Mouse (Mus musculus) layer of hippocampus, adult 8-10 months (tissue): ENCODE results near the gene Wfdc5. TPM values are rescaled to one million over a fixed set of nuclear protein-coding genes. Genes with fewer than 3 reads are reported as not detected.
"Not testable (repeated sequence)": the region's sequence is repeated elsewhere in the genome, so short reads cannot be mapped to it uniquely, and the experiment has no call there.

Experiments
- DNase-seq, 2 experiments: peaks; one replicate each; pipeline ENCODE4 v3.0.0; 2022; ENCODE audit warnings: low spot score in 2 of 2
- total RNA-seq, 4 experiments: library from RNA; stranded (reverse); gene quantifications; 2 replicates each; pipeline ENCODE4 v1.2.4; 2022

The Wfdc5 gene
- total RNA-seq, result not detected

DNA sequence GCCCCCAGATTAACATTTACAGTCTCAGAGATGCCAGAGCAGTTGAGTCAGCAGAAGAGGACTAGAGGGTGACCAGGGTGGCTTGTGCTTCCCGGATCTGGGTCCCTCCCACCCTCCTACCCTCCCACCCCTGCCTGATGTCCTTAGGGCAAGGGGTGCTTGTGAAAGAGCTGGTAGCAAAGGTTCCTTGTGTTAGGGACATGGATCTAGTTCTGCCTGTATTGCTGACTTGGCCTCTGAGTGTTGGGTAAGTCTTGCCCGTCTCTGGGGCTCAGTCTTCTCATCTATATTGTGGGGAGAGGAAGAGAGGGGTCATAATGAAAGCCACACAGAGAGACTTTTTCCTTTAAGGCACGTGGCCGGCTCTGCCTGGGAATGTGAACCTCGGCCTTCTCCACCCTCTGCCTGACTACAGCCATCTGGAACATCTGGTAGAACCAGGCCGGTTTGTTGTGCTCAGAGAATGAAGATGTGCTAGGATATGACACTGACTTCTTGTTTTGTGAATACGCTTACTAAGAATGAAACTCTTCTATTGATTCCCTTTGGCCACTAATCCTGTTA, at the start of gene Wfdc5:
Gene Wfdc5, minus strand, starts transcription at position 51 of the 564 bp plus-strand sequence.
- DNase-seq, result no peak

DNA sequence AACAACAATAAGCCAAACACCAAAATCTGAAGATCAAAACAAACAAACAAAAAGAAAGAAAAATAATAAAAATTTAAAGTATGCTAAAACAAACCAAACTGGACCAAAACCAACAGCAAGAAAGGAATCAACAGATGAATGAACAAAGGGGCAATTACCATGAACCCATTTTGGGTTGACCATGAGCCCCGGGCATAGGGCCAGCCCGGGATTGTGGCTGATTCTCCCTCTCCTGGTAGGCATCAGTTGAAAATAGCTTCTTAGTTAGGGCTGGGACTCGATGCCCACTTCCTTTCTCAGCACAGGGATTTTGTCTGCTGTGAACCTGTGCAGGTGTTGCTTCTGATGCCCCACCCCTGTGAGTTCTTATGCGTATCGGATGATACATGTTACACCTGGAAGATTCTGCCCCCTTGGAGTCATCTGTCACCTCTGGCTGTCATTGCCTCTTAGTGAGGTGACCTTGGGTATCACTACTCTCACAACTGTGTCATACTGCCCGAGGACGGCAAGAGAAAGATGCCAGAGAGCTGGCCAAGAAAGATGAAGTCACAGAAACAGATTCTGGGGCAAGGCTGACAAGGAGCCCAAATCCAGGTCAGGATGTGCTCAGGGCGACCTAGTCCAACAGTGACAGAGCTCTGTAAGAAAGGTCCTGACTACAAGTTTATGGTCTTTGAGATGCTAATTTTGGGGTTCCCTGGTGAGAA, 46.0 kb upstream of the Wfdc5 start:
- DNase-seq, result no peak

DNA sequence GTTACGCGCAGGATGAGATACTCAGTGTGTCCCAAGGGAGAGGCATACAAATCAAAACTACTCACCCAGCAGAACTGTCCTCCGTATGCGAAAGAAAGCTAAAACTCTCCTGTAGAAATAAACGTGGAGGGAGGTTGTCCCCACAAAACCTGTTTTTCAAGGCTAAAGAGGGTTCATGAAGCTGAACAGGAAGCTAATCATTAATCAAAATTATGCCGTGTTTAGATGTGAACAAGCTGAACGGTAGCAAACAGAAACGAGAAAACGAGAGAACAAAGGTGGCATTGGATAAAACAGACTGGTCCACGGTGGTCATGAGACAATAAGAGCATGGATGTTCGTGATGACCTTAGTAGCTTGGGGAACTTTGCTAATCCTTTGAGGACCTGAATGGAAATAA, 39.0 kb upstream of the Wfdc5 start, which contains the start of gene Wfdc15b:
Gene Wfdc15b, minus strand, starts transcription at position 139 of the 400 bp plus-strand sequence.
- no peak for DNase-seq

DNA sequence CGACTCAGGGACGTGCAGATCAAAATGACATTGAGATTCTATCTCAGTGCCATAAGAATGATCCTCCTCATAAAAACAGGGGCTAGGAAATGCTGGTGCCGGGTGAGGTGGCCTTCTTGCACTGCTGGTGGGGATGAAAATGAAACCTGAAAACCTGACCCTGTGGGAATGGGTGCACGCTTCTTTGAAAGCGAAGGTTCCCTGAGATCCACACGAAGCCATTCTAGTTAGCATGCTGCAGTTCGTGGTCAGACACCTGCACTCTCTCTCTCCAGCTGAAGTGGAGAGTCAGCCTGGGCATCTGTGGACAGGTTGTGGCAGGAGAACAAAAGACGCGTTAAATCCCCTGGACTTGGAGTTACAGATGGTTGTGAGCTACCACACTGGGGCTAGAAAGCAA, 36.8 kb upstream of the Wfdc5 start:
- no peak for DNase-seq

DNA sequence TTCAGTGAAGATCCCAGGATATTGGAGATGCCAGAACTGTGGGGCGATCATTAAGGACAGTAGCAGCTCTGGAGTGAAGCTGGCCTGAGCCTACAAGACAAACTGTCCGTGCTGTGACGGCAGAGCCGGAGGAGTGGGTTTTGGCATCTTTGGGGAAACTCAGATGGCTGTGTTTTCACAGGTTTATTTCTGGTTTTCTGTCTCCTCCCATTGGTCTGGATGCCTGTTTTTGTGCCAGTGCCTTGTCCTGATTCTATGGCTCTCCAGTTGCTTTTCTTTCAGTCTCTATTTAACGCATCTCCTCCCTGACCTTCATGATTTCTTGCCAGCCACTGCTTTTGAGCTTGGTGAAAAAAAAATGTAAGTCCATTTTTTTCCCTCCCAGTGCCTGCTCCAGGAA, 30.2 kb upstream of the Wfdc5 start:
- no peak for DNase-seq

DNA sequence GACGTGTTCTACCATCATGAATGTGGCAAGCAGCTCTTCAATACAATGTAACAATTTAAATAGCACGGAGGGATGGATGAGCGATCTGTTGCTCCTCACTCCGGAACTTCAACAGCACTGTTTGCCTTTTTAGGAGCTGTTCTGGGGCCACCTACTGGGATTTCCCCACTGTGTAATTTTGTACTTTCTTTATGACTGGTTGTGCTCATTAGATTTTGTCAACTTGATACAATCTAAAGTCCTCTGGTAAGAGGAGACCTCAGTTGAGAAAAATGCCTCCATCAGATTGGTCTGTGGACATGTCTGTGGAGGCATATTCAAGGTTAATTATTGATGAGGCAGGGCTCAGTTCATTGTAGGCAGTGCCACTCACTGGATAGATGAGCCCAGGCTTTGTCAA, 28.4 kb upstream of the Wfdc5 start:
- DNase-seq, result no peak

DNA sequence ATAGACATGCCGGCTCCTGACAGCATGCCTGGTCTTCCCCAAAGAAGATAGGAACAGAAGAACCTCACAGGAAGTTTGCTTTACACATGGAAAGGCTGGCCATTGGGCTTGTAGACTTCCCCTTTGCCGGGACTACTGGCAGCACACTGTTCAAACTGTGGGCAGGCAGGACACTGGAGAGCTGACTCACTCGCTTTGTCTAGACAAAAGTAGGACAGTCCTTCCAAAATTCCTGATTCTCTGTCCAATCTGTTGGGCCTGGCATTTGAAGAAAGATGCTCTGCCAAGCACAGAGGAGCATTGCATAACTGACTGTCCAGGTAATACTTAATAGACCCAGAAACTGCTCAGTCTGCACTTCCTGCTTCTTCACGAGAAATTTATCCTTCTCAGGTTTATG, 24.1 kb upstream of the Wfdc5 start:
- DNase-seq, result no peak

DNA sequence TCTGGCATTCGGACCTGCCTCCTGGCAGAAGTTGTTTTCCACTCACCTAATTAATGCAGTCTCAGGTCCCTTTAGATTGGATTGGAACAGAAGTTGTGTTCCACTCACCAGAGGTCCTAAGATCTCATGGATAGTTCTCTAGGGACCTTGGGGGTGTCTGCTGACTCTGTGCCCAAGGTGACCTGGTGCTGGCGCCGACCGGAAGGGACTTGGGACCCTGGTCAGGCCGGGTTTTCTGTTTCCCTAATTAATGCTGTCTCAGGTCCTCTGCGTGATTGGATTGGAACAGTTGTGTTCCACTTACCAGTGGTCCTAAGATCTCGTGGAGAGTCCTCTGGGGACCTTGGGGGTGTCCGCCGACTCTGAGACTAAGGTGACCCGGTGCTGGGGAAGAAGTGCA, 23.5 kb upstream of the Wfdc5 start:
- DNase-seq, result not testable (repeated sequence)

DNA sequence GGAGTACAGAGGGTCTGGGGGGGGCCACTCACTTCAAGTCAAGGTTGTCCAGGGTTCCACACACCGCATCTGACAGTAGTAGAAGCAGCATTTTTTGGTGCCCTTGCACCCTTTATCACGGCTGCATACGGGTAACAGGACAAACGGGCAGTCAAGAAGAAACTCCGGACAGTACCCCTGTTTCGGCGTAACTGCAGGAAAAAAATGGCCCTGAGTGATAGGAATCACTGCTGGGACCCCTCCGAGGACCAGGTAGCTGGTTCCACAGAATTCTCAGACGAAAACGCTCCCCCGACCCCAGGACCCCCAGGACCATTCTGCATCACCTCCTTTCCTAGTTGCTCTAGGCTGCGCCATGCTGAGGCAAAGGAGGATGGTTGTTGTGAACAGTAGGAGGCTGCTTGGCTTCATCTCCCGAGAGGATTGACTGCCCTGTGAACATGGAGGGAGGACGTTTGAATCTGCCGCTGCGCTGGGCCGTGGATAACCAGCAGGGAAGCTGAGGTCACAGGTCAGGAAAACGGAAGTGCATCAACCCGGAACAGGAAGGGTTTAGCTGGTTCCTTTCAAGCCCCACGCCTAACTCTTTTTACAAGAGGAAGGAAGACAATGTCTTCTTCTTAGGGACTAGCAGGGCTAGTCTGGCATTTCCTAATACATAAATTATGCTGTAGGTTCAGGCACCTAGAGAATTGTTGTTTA, 17.2 kb upstream of the Wfdc5 start, which contains the start of gene Wfdc15a:
Gene Wfdc15a, minus strand, starts transcription at position 505 of the 702 bp plus-strand sequence.
- no peak for DNase-seq

DNA sequence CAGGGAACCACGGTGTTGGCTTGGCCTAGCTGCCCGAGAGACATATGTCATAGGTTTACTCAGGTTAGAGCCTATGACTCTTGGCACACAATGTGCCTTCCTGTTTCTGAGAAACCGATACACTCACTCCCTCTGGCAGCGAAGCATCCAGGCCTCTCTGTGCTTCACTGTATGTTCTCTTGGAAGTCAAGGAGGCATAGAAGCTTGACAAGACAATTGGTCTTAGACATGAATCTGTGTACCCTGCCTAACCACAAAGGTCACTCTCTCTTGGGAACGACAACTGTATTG, 14.1 kb upstream of the Wfdc5 start:
- no peak for DNase-seq

DNA sequence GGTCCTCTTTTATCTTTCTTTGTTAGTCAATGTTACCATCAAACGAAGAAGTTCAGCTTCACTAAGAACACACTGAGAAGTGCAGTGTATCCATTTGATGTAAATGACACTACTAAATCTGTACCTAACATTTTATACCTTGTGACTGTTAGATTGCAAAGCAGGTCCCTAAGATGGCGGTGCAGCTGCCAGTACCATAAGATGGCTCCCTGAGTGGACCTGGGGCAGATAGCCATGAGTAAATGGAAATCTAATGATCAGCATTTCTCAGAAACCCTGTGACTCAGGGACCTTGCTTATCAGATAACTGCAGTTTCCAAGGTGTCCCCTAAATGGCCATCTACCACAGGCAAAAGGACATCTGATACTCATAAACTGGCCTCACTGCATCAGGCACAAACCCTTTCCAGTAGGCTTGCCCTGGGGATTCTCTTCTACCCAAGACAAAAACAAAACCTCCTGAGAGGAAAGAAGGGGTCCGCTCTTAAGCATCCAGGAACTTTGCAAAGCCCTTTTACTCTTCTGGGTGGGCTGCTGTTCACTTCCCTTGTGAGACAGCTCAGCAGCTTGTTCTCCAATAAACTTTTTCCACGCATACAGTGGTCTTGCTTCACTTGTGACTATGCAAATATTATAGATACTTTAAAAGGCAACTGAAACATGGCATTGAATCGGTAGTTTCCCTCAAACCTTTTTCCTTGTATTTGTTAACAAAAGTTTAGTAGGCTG, 13.6 kb upstream of the Wfdc5 start:
- DNase-seq, result no peak

DNA sequence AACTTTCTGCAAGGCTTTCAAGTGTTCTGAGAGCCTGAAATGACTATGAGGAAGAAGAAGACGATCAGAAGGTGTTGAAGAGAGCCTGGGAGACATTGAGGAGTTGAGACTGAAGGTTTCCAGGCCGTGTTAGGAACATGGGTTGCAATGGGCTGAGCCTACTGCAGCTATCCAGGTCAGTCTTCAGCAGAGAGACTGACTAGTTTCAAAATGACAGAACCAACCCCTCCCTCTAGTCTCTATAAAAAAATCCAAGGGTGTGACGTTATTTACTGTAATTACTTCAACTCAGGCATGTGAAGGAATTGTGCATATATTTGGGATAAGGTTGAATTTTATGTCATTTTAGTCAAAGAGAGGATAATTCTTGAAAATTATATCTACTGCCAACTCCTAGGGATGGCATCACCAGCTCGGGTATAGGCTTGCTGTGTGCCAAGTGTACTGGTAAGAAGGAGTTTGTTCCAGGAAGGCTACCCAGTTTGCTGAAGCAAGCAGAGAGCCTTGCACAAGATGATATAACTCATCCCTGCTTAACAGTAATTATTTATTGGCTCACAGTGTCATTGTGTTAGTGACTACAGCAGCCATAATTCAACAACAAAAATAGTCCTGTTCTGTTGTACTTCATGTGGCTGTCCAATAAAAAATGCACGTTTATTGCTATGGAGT, 12.6 kb upstream of the Wfdc5 start:
- DNase-seq, result no peak

DNA sequence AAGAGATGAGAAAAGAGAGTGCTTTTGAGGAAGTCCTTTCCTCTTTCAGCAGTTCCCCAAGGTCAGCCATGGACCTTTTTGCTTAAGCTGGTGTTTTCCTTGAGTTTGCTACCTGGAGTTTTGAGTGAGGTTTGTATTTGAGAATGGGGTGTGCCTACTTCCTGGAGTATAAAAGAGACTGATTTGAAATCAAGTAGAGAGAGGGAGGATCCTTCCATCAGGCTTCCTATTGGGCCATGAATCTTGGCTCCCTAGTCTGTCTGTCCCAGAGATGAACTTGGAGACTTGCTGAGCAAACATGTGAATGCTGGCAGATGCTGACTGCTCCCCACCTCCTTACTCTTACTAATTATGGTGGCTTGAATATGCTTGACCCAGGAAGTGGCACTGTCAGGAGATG, 9.7 kb upstream of the Wfdc5 start:
- no peak for DNase-seq

DNA sequence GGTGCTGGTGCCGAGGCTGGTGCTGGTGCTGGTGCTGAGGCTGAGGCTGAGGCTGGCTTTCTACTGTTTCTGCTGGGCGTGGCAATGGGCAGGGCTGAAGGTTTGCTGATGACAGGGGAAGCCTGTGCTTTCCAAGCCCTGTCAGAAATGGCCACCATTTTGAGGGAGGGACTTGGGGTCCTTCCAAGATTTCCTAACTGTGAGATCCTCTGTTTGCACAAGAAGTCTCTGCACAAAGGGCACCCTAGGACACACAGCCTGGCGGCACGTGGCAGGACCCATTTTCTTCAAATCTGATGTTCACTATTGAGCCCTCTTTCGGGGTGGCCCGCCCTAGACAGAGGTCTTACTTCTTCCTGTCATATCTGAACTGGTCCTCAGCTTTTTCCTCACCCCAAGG, 8.0 kb upstream of the Wfdc5 start, which contains the start of gene Wfdc12:
Gene Wfdc12, minus strand, starts transcription at position 33 of the 400 bp plus-strand sequence.
- no peak for DNase-seq

DNA sequence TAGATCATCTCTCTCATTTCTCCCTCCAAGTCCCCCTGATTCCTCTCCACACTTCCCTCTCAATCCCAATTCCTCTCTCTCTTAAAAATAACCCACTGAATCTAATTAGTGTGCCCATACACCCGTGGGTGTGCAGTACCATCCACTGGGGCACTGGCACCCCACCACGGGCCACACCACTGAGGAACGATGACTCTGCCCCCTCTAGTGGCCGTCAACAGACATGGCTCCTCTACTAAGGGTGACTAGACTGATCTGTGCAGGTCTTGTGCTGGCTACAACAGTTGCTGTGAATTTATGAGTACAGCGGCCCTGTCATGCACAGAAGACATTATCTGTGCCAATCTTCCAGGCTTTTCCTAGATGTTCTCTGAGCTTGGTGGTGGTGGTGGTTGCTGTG, 6.2 kb upstream of the Wfdc5 start:
- DNase-seq, result no peak

DNA sequence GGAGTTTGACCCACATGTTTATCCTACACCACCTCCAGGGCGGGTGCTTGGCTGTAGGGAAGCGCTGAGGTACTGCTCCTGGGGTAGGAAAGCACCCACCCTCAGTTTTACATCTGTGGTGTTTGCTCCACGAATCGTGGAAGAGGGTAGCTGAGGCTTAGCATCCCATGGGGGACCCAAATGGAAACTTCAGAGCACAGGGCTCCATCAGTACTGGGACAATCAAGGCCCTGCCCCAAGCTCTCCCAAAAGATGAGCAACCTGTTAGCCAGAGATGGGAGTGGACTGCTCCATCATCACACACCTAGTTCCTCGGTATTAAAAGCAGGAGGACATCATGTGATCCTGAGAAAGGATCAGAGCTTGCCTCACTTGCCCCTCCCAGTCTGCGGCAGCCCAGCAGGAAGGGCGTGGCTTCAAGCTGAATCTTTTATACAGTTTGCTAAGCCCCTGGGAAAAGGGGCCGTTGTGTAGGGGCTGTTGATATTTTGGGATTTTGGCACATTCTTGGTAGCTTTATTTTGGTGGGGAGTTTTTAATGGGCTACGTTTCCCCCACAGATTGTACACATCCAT, 1.7 kb upstream of the Wfdc5 start:
- no peak for DNase-seq

DNA sequence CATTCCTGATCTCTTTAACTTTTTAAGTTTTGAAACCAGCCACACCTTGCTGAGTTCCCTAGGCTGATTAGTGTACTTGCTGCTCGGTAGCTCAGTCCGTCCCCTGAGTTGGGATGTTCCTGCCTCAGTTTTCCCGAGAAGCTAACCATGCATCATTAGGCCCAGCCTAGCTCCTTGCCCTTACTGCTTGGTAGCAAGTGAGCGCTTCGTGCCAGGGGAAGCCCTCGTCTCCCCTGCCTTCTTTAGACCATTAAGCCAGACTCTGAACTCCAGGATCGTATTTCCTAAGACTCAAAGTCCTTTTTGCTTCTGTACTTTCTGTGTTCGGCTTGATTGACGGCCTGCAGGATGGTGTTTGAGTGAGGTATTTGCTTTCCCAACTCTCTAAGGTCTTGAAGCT, 798 bp upstream of the Wfdc5 start:
- no peak for DNase-seq

DNA sequence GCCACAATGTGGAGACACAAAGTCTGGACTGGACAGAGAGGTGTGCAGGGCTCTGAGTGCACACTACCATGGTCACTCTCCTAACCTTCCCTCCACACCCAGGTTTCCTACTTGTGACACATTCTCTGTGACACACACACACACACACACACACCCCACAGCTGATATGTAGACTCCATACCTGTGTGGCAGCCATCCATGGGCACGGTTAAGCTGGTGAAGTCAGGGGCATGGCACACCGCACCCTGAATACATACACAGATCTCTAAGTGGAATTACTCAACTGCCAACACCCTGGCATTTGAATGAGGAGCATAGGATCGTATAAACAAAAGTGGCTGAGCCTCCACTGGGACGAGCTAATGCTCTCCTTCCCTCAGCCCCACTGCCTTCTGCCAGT, 1.8 kb downstream of the Wfdc5 start:
- no peak for DNase-seq

DNA sequence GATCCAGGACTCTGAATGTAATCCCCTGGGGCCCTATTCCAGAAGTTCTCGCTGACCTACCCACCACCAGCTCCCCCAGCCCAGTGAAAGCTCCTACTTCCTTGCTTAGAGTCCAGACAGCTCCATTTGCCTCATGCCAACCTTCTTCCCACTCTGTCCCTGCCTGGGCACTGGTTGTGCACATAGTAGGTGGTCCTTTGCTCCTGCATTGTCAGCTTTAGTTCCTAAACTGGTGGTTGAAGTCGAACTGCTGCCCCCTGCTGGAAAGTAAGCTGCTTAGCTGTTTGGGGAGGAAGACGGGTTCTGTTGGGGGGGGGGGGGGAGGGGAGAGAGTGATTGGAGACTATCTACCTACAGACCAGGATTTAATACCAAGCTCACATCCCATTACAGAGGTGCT, 2.4 kb downstream of the Wfdc5 start:
- DNase-seq, result peak in 1 of 2 experiments; percentile 22

DNA sequence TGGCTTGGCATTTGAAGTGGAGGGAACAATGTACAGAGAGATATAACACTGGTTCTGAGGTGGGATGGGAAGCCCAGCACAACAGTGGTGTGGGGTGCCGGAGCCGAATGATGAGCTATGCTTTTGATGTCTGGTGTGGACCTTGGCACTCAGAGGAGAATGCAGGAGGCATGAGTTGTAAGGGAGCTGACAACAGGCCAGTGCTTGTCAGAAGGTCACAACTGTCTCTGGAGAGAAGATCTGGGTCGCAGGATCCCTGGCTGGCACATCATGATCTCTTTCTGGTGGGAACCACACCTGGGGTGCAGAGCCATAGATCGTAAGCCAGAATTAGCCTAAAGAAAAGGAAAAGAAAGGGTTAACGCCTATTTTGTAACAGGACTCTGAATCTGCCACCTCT, 4.7 kb downstream of the Wfdc5 start:
- DNase-seq, result no peak

DNA sequence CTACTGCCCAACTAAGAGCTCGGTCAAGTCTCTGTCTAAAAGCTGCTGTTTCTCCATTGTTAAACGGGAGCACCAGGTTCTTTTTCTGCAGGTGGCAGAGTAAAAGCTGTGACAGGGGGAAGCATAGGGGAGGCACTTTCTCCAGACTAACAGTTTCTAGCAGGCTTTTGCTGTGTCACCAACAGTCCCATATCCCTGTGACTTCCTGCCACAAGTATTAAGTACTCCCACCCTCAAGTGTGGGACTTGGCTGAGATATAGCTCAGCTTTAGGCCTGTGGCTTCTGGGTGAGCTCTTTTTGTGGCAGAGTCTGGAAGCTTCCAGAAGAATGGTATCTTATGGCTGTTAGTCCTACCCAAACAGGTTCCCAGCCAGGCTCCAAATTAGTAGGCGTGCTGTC, 6.7 kb downstream of the Wfdc5 start:
- no peak for DNase-seq
